Mouse (Mus musculus): ENCODE data around the gene Zfp787.

- TF ChIP-seq USF1 (IDR thresholded peaks at IDR 0.05; ENCODE audit: low read depth) = no peak
- TF ChIP-seq MAX (IDR thresholded peaks at IDR 0.05) = no peak
- TF ChIP-seq CTCF (IDR thresholded peaks at IDR 0.05; ENCODE audit: control insufficient read depth, insufficient read depth, insufficient read length) = no peak
These were observed 40.0 kb upstream of the Zfp787 start for GRCm38 (mm10) chr7:6195777-6196176.

All from C2C12 (cell line).